Mouse (Mus musculus) embryo, embryonic 10.5 days (tissue): ENCODE data around the gene Ftsj1.

ENCODE experiments used
- DNase-seq: peaks from one replicate; pipeline ENCODE4 v3.0.0-alpha.2; 2015; ENCODE audit warnings: low spot score

Ftsj1 gene

DNA sequence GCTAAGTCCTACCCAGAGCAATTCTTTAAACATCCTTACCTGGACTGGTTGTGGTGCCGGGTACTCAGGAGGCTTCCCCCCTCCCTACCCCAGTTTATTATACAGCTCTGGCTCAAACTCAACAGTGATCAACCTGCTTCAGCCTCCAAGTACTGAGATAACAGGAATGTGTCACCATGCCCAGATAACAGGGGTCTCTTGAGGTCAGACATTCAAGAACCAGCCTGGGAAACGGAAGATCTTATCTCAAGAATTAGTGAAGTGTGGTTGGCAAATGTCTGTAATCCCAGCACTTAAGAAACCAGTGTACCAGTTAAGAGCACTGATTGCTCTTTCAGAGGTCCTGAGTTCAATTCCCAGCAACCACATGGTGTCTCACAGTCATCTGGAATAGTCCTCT is 34.1 kb downstream of the Ftsj1 start:
- no peak for DNase-seq

GRCm38 (mm10) chrX:8217383-8217782 is 34.8 kb downstream of the Ftsj1 start:
- no peak for DNase-seq

- DNase-seq: no peak
These were observed 40.6 kb downstream of the Ftsj1 start for GRCm38 (mm10) chrX:8211490-8212207.

GRCm38 (mm10) chrX:8209720-8210119 is 42.5 kb downstream of the Ftsj1 start:
- no peak for DNase-seq

DNA sequence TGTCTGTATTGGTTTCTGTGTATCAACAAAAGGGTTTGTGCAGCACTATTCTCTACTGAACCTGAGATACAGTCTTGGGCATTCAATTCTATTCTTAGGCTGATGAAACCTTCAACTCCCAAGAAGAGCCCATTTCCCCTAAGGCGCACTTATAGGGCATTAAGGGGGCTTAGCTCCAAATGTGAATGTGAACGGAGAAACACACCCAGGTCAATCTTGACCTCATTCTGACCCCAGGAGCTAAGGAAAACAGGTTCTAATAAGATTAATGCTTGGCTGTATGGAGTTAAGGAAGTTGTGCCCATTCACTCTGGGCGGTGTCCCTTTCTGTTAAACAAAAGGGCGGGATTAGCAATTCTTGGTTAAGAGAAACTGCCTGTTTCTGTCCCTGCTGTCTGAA is 45.0 kb downstream of the Ftsj1 start:
- DNase-seq: no peak

DNA sequence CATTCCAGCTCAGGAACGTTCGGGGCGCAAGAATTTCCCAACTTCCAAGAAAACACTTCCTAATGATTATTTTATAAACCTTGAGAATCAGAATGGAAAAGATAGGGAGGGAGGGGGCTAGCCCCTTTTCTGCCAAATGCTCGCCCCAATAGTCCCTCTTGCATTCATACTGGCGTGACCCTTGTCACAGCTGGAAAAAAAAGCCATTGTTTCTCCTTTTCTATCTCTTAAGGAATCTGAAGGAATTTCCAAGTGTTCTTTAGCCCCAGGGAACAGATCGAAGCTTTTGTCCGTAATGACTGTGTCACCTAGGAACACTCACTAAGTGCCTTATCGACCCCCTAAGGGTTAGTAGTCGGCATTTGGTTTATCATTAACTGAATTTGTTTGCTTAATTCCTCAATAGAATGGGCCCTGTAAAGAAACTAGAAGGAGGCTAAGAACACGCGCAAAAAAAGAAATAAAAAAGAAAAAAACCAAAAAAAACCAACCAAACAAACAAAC is 45.5 kb downstream of the Ftsj1 start:
- DNase-seq: peak; percentile 30

GRCm38 (mm10) chrX:8206015-8206693 is 46.1 kb downstream of the Ftsj1 start, which contains the start of gene Porcn:
Gene Porcn (minus strand): TSS chrX:8206525.
- DNase-seq: peak; percentile 88

GRCm38 (mm10) chrX:8205551-8205950 is 46.7 kb downstream of the Ftsj1 start:
- DNase-seq: no peak

DNA sequence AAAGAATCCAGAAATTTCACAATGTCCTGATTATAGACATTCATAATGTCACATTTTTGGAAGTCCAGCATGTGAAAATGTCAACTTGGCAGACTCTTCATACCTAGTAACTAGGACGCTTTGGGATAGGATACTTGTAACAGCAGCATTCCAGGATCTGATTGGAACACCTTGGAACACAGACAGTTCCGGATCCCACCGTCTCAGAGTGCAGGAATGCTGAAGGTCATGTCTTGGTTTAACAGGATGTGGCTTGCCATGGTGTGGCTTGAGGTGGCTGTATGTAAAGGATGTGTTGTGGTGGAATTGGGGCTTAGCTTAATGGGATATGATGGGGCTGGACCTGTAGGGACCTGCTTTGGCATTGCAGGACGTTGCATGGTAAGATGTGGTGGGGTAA is 47.1 kb downstream of the Ftsj1 start:
- no peak for DNase-seq

DNA sequence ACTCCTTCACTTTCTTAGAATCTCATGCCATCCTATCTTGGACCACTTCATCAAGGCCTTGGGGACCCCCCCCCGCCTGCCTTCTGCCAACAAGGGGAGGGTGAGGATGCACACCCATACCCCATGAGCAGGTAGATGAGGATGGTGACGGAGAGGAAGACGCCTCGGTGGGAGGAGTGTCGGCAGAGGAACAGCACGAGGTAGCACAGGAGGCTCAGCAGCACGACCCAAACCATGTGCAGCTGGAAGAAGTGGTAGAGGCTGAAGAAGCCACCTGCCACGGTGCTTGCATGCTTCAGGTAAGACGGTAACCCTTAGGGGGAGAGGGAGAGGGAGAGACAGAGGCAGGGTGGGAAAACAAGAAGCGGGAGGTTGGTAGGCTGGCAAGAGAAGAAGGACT is 48.1 kb downstream of the Ftsj1 start:
- no peak for DNase-seq

DNA sequence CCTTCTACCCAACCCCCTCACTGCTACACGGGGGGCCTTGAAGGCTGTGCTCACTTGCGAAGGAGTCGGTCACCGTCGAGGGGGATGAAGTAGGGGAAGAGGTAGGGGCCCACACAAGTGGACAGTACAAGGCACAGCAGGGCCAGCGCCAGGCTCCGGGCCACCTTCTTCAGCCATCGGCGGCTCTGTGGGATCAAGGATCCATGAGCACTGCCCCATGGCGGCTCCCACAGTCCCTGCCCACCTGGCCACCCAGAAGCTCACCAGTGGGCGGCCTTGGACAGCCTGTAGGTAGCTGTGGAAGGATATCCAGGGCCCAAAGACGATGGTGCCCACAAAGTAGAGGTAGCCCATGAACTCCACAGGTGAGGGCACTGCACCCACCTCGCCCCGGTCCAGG is 49.1 kb downstream of the Ftsj1 start:
- no peak for DNase-seq

DNA sequence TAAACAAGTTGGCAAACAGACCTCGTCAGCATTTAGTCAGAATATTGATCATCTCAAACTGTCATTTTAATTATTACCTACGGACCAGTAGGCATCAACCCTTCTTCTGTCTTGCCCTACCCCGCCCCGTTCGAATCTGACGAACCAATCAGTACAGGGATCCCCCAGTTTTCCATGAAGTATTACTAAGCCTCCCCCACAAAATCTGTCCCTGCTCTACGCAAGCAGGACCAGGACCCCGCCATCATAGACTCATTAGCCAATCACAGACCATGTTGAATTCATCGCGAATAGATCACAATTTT is 58.8 kb downstream of the Ftsj1 start, which contains the start of gene Ebp:
Ebp (minus strand) TSS at position 94 of the 305 bp plus-strand sequence.
- DNase-seq: peak; percentile 17

- peak; percentile 83 for DNase-seq
These were observed 59.4 kb downstream of the Ftsj1 start for GRCm38 (mm10) chrX:8192640-8193418.

GRCm38 (mm10) chrX:8192126-8192639 is 60.0 kb downstream of the Ftsj1 start:
- DNase-seq: peak; percentile 18
